Mouse (Mus musculus): ENCODE measurements around the gene Crim1.

Crim1 gene

GRCm38 (mm10) chr17:78290153-78290876 is 90.3 kb downstream of the Crim1 start:
- no peak for DNase-seq

DNA sequence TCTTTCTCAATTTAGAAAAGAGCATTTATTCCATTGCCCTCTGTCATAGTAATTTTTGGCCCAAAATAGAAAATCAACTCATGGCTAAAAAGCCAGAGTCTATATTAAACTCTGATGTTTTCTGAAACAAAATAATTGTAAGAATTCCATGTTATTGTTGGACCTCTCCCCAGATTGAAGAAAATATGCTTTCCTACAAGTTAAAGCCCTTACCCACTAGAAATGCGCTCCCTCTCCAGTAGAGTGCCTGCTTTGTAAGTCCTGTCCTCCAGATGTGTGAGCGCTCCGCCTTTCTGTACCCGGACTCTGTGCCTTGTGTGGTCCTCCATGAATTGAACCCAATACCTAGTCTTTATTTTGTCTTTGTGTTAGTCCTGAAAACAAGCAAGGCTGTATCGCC is 91.0 kb downstream of the Crim1 start:
- DNase-seq, result no peak

DNA sequence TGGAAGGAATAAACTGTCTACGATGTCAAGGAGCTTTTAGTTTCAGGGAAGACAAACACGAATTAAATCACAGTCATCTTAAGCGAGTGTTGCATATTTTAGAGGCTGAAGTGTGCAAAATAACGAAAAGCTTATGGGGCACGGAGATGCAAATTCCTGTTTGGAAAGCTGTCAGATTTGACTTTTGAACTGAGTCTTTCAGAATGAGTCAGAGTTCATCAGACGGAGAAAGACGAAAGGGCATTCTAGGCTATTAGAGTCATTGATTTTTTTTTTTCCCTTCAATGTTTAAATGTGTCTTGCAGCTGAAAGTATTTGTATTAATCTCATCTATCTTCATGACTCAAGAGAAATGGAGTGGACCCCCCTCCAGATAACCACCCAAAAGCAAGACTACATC is 92.3 kb downstream of the Crim1 start:
- no peak for DNase-seq

DNA sequence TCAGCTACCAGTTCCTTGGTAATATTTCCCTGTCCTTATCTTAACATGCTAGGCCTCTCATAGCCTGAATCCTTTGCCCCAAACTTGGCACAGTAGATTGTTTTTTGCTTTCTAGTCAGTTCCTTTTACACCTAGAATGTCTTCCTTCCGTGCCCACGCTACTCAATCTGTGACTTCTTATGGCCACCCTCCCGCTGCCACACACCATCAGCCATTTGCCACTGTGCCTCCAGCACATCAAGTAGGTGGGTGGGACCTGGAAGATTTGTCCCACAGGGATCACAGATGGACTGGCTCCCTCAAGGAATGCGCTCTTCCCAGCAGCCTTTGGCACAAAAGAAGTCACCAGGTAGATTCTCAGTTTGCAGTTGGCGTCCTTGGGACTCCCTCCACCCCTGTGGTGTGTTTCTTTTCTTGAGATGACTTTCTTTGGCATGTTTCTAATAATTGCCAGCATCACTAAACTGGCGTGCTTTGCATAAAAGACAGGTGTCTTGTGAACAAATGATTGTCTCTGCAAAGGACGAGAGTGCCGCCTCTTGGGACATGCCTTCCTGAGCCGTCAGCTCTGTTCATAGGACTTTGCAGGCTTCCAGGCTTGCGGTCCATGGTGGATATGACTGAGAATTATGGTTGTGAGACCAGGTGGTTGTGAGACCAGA is 92.9 kb downstream of the Crim1 start:
- DNase-seq, result no peak

DNA sequence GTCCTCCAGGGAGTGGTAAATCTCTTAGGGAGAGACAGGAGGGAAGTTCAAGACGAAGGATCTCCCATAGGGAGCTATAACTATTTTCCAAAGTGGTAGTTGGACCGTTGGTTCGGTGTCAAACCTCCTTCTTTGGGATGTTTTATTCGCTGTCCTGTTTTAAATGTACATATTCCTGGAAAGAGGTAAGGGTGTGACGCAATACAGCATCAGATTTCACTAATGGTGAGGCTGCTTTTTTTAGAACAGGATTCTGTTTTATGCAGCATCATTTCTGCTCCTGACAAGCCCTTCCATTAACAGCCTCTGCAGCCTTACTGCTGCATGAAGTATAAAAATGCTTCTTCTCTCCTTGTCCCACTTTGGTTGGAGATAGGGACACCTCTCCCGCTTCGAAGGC is 95.9 kb downstream of the Crim1 start:
- no peak for DNase-seq

DNA sequence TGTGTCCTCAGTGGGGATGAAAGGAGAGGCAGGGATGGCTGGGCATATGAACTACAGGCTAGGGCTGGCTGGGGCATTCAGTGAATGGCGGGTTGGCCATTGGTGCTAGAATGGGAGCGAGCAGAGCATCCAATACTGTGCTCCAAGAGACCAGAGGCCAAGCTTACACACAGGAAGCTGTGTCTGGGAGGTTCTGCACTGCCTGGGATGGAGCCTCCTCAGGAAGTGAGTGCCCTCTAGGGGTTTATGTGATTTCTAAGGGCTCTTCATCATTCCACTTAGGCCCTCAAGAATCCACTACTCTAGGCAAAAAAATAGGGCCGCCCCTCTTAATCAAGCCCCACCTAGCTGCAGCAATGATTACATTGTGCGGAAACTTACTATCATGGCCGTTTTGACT is 98.1 kb downstream of the Crim1 start:
- no peak for DNase-seq

DNA sequence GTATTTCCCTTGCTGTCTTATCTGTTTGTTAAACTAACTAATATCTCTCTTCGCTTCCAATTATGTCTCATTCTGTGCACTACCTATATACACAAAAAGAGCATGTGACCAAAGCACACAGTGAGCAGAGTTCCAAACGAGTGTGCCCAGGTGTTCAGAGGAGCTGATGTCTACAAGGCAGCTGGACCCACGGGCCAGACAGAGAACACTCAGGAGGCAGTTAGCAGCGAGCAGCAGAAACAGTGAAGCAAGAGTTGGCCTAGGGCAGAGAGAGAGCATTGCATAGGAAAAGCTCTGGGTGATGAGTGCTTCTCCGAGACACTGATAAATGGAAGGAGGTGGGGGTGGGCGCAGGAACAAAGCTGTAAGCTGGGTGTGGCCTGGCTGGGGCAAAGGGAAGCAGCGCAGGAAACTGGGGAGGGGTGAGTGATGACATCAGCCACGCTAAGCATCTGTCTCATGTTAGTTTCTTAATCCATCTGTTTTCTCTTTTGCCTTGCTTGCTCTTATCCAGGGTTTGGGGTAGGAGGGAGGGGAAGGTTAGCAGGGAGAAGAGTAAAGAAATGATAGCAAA is 99.0 kb downstream of the Crim1 start:
- no peak for DNase-seq

DNA sequence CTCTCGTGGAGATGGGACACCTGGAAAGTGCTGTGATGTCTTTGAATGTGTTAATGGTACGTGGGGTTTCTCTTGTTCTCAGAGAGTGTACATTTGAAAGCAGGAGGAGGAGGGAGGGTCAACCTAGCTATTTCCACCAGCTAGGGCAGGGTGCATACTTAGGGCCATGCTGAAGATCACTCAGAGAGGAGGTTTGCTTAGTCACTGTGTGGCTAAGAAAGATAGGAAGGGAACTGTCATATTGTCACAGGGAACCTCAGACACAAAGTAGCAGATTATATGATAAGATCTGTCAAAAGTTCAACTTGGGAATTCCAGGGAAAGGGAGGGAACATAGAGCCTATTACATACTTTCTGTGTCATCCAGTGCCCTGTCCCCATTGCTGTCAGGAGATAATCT is 103.0 kb downstream of the Crim1 start:
- DNase-seq, result no peak

DNA sequence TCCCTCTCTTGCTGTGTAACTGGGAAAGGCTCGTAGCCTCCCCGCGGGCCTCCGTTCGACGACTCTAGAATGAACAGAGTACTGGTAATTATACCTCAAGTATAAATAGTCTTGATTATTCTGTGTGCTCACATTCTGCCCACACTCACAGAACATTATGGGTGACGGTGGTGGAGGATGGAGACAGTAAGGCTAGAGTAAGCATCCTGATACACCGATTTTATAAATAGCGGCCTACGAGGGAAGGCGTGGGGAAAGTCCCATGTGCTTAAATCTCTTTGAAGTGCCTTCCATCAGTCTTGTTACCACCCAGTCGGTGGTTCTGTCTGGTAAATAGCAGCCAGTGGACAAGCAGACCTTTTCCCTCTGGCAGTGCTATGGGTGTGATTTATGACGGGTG is 104.0 kb downstream of the Crim1 start:
- no peak for DNase-seq

- no peak for DNase-seq
These were observed 106.4 kb downstream of the Crim1 start for GRCm38 (mm10) chr17:78306434-78306833.

- DNase-seq, result no peak
These were observed 108.2 kb downstream of the Crim1 start for GRCm38 (mm10) chr17:78308221-78308620.

DNA sequence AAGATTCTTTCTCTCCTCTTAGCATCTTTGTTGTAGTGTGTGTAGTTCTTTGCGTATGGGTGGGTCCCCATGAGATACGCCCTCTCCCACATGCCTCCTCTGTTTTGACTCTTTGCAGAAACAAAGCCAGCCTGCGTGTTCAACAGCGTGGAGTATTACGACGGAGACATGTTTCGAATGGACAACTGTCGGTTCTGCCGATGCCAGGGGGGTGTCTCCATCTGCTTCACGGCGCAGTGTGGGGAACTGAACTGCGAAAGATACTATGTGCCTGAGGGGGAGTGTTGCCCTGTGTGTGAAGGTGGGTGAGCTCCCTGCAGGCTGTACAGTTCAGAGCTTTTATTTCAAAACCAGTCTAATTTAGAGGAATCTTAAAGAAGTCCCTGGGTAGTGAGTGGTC is 113.0 kb downstream of the Crim1 start:
- no peak for DNase-seq

DNA sequence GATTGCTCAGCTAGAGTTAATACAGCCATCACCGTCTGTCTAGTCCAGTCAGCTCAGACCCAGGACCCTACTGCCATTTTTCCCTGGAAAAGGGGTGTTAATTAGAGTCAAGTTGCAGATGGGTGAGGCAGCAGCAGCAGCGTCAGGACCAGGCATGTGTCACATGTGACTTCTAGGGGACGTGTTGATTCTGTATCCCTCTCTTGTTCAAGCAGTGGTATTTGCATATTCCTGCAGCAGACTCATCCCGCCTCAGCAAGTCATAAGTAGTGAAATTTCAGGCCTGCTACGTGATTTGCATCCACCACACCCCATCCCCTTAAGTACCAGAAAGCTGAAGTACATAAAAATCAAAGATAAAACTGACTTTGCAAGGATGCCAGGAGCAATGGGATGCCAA is 113.6 kb downstream of the Crim1 start:
- DNase-seq, result no peak

DNA sequence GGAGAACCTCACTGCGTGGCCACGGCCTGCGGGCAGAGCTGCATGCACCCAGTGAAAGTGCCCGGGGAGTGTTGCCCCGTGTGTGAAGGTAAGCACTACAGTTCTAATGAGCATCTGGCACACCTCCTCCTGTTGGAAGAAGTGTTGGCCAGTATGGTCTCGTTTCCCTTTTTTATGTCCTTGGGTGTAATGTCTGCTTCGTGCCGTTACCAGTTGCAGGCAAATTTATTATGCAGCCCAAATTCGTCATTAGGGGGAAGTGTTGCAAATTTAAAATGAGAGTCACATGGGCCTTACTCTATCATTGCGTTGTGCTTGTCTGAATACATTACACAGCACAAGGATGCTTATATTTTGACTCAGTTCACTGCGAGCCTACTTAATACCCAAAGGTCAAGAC is 115.6 kb downstream of the Crim1 start:
- no peak for DNase-seq

GRCm38 (mm10) chr17:78317381-78317780 is 117.3 kb downstream of the Crim1 start:
- DNase-seq, result no peak

DNA sequence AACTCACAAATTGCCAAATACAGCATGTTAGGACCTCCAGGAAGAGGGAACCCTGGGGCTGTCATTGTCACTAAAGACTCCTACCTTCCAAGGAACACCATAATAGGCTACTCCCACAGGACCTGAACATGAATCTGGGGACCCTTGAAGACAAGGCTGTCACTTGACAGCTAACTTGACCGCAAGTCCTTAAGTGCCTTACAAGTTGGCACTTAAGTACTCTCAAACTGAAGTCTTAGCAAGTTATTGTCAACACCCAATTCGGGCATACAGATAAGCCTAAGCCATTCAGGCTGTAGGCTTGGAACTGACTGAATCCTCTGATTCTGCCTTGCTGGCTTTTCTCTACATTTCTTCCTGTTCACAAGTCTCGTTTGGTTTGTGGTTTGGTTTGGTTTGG is 118.8 kb downstream of the Crim1 start:
- no peak for DNase-seq

- DNase-seq, result no peak
These were observed 121.3 kb downstream of the Crim1 start for GRCm38 (mm10) chr17:78321216-78321835.

DNA sequence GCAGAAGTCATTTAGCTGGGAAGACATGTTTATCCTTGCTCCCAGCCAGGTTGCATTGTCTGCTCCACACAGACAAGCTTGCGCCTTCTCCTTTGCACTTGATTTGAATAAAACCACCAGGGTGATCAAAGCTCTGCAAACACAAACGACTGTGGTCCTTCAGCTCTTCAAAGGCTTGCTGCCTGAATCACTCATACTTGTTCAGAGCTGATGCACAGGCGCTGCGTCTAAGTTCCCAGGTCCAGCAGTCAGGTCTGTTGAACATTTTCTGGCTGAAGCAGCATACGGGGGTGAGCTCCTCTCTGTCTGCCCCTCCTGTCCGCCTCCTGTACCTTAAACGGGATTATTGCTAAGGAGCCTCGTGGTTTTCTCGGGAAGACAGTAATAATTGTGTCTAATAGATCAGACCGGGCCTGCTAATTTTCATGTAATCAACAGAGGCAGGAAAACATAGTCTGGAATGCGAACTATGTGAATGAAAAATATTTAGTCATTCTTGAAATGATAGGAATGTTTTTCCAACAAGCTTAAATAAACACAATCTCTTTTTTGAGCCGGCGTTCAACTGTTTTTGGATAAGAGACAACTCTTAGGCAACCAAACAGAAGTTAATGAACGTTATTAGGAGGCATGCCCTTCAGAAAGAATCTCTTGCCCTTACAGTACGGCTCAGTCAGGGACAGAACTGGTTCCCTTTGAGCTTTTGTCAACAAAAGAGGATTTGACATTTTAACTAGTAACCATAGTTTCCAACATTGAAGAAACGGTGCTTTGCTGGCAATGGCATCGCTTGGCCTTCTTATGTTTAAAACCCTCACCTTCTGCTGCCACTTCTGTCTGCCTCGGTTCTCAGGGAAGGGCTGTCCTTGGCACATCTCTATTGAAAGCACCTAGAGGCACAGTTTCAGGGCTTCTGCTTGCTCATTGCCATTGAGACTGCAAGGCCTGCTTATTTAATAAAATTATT is 122.6 kb downstream of the Crim1 start:
- DNase-seq, result no peak

DNA sequence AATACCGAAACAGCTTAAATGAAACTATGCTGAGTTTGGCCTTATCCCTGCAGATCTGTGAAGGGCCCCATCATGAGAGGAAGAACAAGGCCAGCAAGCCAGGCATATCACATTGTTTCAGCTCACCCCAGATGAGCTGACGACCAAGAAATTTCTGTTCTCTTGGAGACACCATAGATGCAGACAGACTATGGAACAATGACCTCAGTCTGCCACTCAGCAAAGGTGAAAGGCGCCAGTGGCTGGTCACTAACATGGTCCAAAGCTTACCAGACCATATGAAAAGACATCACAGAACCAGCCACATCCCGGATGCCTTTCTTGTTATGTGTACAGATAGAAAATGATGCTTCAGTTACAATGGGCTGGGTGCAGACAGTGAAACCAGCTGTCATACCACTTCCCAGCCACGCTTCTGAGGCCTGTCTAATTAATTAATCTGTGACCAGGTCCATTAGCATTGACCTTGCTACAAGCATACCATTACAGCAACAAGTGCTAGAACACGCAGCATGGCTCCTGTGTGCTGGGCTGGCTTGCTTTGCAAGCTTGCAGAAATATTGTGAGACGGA is 125.8 kb downstream of the Crim1 start:
- DNase-seq, result no peak

- DNase-seq, result no peak
These were observed 126.3 kb downstream of the Crim1 start for GRCm38 (mm10) chr17:78326381-78326780.

GRCm38 (mm10) chr17:78327187-78327586 is 127.1 kb downstream of the Crim1 start:
- no peak for DNase-seq

- no peak for DNase-seq
These were observed 128.2 kb downstream of the Crim1 start for GRCm38 (mm10) chr17:78328287-78328686.

Measured in cerebellum, postnatal 36 days (tissue).